Mouse (Mus musculus): ENCODE measurements at regions not wholly inside any gene's neighbourhood (a gene's known extent, or its start where the extent isn't known, plus 50 kb on each side); places are given as distances from the start of the nearest gene placed in this dataset.

DNA sequence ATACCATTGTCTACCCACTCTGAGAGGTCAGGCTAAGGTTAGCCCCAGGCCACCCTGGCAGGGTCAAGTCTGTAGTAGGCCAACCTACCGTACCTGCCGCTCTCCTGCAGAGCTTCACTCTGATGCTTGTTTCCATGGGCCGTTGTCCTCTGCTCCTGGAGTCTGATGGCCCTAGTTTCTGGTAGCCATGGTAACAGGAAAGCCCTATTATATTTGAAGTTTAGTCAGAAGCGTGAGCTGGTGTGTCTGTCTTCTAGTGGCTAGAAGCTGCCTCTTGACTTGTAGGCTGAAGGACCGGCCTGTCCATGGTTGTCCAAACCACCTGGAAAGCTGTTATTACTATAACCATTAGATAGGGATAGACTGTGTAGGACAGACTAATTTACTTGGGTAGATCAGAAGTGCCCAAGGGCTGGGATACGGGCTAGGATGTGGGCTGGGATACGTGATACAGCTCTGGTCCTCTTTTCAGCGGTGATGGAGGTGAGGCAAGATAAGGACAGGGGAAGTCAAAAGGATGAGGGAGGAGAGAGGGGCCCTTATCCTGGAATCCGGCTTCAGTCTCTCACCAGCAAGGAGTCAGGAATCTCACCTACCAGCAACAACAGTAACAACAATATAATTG is 58.5 kb upstream of the Zfp706 start:
- 71% methylated on average over 9 of the region's 9 CpGs for WGBS (ENCODE audit: insufficient replicate concordance)
- Histone ChIP-seq H3K36me3 (ENCODE audit: control insufficient read depth, insufficient read depth) (no peaks in the 10 kb centered on the region), H3K9ac (ENCODE audit: low read depth, low read length) (no peak overlapping the region), H3K4me2 (ENCODE audit: low read depth, low read length) (no peak overlapping the region), H3K4me3 (ENCODE audit: low read depth, low read length) (no peak overlapping the region), H3K4me1 (ENCODE audit: control insufficient read depth, low read depth, low read length) (no peaks in the 10 kb centered on the region), H3K27ac (ENCODE audit: low read length) (no peak overlapping the region), H3K27me3 (ENCODE audit: control insufficient read depth, insufficient read depth, low read depth, low read length) (no peaks in the 10 kb centered on the region), H3K9me3 (replicated peaks; ENCODE audit: control insufficient read depth, low read length) (no peaks in the 10 kb centered on the region)
- no peak for ATAC-seq (ENCODE audit: low read depth)

DNA sequence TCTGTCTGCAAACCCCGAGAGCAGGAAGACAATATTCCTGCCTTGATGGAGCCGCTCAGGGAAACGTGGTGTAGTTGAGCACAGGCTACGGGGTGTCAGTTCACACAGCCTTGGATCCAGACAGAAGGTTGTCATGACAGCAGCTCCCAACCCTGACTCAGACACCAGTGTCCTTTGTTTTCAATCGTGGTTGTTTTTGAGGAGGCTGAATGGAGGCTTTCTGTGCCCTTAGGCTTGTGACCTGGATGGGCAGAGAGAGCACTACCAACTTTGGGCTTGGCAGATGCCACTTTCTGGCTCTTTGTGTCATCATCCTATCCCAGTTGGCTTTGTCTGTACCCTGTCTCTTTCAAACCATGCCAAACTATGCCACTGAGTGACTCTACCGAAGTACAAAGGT is 57.8 kb upstream of the Zfp706 start:
- Histone ChIP-seq H3K4me3 (ENCODE audit: low read depth, low read length) (no peak overlapping the region), H3K4me1 (ENCODE audit: control insufficient read depth, low read depth, low read length) (no peaks in the 10 kb centered on the region), H3K9me3 (replicated peaks; ENCODE audit: control insufficient read depth, low read length) (no peaks in the 10 kb centered on the region), H3K4me2 (ENCODE audit: low read depth, low read length) (no peak overlapping the region), H3K27ac (ENCODE audit: low read length) (no peak overlapping the region), H3K36me3 (ENCODE audit: control insufficient read depth, insufficient read depth) (no peaks in the 10 kb centered on the region), H3K27me3 (ENCODE audit: control insufficient read depth, insufficient read depth, low read depth, low read length) (no peaks in the 10 kb centered on the region), H3K9ac (ENCODE audit: low read depth, low read length) (no peak overlapping the region)
- no peak for ATAC-seq (ENCODE audit: low read depth)
- 71% methylated on average over 6 of the region's 6 CpGs for WGBS (ENCODE audit: insufficient replicate concordance)

DNA sequence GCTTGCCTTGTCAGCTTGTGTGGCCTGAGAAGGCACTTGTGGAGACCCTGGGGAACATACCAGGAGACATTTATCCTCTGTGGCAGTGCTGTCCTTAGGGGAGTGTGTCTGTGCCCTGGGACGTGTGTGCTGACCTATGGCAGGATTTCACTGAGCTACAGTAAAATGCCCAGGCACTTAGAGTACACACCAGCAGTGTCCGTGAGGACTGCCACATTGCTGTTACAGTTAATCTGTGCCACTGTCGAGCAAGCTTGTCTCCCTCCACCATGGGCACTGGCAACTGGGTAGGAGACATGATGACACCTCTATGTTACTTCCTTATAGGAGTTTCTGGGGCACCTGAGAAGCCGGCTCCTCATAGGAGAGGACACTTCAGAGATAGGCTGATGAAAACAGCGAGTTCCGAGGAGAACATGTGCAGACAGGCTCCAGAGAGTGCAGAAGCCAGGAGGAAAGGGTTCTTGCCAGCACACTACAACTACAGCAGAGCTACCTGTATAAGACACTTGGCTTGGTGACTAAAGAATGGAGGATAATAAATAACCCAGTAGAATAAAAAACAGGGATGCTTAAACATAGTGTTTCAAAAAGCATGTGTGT is 56.3 kb upstream of the Zfp706 start:
- Histone ChIP-seq H3K4me2 (ENCODE audit: low read depth, low read length) (no peak overlapping the region), H3K36me3 (ENCODE audit: control insufficient read depth, insufficient read depth) (no peaks in the 10 kb centered on the region), H3K4me3 (ENCODE audit: low read depth, low read length) (no peak overlapping the region), H3K9me3 (replicated peaks; ENCODE audit: control insufficient read depth, low read length) (no peaks in the 10 kb centered on the region), H3K27ac (ENCODE audit: low read length) (no peak overlapping the region), H3K4me1 (ENCODE audit: control insufficient read depth, low read depth, low read length) (no peaks in the 10 kb centered on the region), H3K9ac (ENCODE audit: low read depth, low read length) (no peak overlapping the region), H3K27me3 (ENCODE audit: control insufficient read depth, insufficient read depth, low read depth, low read length) (no peaks in the 10 kb centered on the region)
- no peak for ATAC-seq (ENCODE audit: low read depth)
- 63% methylated on average over 6 of the region's 6 CpGs for WGBS (ENCODE audit: insufficient replicate concordance)

DNA sequence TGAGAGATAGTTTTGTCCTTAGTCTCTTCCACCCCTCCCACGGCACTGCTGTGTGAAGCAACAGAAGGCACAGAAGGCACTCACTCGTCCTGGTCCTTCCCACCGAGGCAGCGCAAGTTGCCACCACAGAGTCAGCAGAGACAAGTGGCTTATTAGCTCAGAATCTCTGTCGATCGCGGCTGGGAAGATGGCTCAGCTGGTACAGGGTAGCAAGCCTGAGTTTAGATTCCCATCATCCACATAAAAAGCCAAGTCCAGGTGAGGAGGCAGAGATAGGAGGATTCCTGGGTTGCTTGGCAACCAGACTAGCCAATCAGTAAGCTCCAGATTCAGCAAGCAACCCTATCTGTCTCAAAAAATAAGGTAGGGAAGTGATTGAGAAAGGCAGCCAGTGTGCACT is 55.0 kb upstream of the Zfp706 start:
- no peak overlapping the region for H3K4me3 ChIP-seq (ENCODE audit: low read depth, low read length)
- no peaks in the 10 kb centered on the region for H3K4me1 ChIP-seq (ENCODE audit: control insufficient read depth, low read depth, low read length)
- H3K27me3 ChIP-seq (ENCODE audit: control insufficient read depth, insufficient read depth, low read depth, low read length): no peaks in the 10 kb centered on the region
- H3K27ac ChIP-seq (ENCODE audit: low read length): no peak overlapping the region
- no peak for ATAC-seq (ENCODE audit: low read depth)
- H3K4me2 ChIP-seq (ENCODE audit: low read depth, low read length): no peak overlapping the region
- no peaks in the 10 kb centered on the region for H3K36me3 ChIP-seq (ENCODE audit: control insufficient read depth, insufficient read depth)
- no peaks in the 10 kb centered on the region for H3K9me3 ChIP-seq (replicated peaks; ENCODE audit: control insufficient read depth, low read length)
- WGBS (ENCODE audit: insufficient replicate concordance): 62% methylated on average over 7 of the region's 7 CpGs
- H3K9ac ChIP-seq (ENCODE audit: low read depth, low read length): no peak overlapping the region

DNA sequence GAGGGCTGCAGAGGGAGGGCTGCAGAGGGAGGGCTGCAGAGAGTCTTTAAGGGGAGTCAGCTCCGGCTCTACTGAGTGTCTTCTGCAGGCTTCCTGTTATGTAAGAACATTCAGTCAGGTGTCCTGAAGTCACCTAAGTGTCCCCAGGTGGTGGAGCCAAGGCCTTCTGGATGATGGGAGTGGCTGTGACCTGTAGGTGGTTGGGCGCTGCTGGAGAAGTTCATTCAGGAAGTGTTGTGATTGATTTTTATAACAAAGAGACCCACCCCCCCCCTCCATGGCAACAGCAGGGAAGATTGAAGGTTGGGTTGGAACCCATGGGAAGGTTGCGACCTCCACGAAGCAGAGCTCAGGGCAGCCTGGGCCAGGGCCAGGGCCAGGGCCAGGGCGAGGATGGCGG is 53.9 kb upstream of the Zfp706 start:
- WGBS (ENCODE audit: insufficient replicate concordance): 82% methylated on average over 6 of the region's 6 CpGs
- no peaks in the 10 kb centered on the region for H3K36me3 ChIP-seq (ENCODE audit: control insufficient read depth, insufficient read depth)
- H3K4me1 ChIP-seq (ENCODE audit: control insufficient read depth, low read depth, low read length): no peaks in the 10 kb centered on the region
- H3K4me3 ChIP-seq (ENCODE audit: low read depth, low read length): no peak overlapping the region
- no peak for ATAC-seq (ENCODE audit: low read depth)
- no peaks in the 10 kb centered on the region for H3K27me3 ChIP-seq (ENCODE audit: control insufficient read depth, insufficient read depth, low read depth, low read length)
- H3K9ac ChIP-seq (ENCODE audit: low read depth, low read length): no peak overlapping the region
- no peak overlapping the region for H3K27ac ChIP-seq (ENCODE audit: low read length)
- no peak overlapping the region for H3K4me2 ChIP-seq (ENCODE audit: low read depth, low read length)
- H3K9me3 ChIP-seq (replicated peaks; ENCODE audit: control insufficient read depth, low read length): no peaks in the 10 kb centered on the region; the same call in 1 of the 2 replicates

DNA sequence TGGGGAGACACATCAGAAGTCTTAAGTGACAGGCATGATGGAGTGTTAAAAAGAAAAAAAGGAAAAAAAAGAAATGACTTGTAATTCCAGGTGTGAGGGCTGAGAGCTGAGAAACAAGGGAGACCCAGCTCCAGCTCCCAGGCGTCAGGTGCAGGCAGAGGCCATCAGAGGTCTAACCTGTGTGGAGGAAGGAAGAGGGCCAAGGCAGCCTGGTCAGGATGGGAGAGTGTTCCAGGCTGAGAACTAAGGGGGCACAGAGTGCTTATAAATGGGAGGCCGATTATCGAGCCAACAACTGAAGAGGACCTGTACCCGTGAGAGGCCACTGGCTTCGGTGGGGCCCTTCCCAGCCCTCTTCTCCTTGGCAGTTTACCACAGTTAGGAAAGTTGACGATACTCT is 53.3 kb upstream of the Zfp706 start:
- WGBS (ENCODE audit: insufficient replicate concordance): 64% methylated on average over 6 of the region's 6 CpGs
- ATAC-seq (ENCODE audit: low read depth): no peak

More for the DNA sequence above, 53.3 kb upstream of the Zfp706 start:
- Histone ChIP-seq H3K27me3 (ENCODE audit: control insufficient read depth, insufficient read depth, low read depth, low read length) (no peaks in the 10 kb centered on the region), H3K9ac (ENCODE audit: low read depth, low read length) (no peak overlapping the region), H3K36me3 (ENCODE audit: control insufficient read depth, insufficient read depth) (no peaks in the 10 kb centered on the region), H3K27ac (ENCODE audit: low read length) (no peak overlapping the region), H3K4me2 (ENCODE audit: low read depth, low read length) (no peak overlapping the region), H3K9me3 (replicated peaks; ENCODE audit: control insufficient read depth, low read length) (no peaks in the 10 kb centered on the region; the same call in 1 of the 2 replicates), H3K4me3 (ENCODE audit: low read depth, low read length) (no peak overlapping the region), H3K4me1 (ENCODE audit: control insufficient read depth, low read depth, low read length) (no peaks in the 10 kb centered on the region)
